Mouse (Mus musculus) mesoderm, embryonic 11.5 days (tissue): ENCODE results near the gene Sco2.

ENCODE experiments used
- DNase-seq: peaks from one replicate; pipeline ENCODE4 v3.0.0-alpha.2; 2012; ENCODE audit warnings: low read depth, low spot score

The Sco2 gene

DNA sequence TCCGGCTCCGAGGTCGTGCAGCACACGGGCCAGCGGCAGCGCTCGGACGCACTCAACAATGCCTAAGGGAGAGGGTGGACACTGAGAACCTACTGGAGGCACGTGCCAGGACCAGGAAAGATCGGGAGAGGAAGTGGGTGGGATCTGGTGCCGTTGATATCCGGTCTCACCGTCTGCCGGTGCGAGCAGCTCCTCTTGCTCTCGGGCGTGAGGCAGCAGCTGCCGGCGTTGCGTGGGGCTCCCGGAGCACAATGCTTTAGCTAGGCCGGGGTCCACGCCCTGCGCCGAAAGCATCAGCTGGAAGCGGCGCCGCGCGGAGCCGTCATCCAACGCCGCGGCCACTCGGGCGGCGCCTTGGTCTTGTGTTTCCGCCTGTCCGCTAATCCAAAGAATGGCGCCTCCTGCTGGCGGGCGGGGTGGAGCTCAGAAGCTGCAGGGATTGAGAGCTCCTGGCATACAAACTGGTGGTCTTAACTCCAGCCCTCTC lies at the start of gene Sco2:
Gene Sco2, minus strand, starts transcription at position 85 of the 487 bp plus-strand sequence.
- peak; percentile 94 for DNase-seq

DNA sequence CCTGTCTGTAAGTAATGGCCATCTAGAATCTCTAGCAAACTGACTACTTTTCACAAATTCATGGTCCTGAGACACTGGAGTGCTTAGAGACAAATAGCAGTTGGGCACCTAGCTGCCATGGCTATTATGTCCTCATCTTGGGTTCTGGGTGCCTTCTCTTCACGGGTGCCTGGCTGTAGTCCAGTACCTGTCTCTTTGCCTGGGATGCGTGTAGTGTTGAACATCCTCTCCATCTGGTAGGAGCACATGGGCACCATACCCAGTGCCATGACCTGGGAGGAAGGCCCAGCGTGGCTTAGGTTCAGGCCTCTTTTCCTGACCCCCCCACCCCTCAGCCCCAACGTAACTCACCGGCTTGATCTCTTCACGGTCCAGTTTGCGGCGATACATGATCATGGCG lies 48.3 kb upstream of the Sco2 start:
- no peak for DNase-seq

DNA sequence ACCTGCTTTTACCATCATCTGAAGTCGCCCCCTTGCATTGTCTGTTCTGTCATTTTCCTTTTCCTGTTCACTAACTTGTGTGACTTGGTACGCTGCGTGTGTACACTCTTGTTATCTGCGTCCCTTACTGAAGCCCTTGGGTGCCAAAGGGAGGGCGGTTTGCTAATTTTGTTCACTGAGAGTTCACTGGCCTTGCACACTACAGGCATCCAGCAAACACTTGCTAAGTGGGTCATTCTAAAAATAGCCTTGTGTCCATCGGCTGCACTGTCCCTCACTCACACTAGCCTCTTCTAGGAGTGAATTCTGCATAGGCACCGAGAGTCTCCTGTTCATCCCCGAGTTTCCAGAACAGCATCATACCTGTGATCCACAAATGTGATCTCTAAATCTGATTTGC lies 41.6 kb upstream of the Sco2 start:
- no peak for DNase-seq

DNA sequence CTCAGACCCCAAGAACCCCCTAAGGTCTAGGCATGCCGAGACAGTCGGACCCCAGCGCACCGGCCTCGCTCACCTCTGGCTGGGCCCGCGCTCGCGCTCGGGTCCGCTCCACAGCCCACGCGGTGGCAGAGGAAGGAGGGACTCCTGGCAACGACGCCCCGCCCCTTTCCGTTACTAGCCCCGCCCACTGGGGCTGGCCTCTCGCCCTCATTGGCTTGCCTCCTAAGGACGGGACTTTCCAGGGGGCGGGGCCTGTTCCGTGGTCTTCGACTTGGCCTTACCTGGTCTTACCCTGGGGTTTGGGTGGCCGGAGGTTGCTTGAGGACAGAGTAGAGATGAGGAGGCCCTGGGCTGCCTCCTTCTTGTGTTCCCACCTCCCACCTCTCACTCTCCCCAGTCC lies 36.5 kb upstream of the Sco2 start, which contains the start of gene Syce3:
Gene Syce3, minus strand, starts transcription at position 386 of the 400 bp plus-strand sequence.
- DNase-seq, result no peak

DNA sequence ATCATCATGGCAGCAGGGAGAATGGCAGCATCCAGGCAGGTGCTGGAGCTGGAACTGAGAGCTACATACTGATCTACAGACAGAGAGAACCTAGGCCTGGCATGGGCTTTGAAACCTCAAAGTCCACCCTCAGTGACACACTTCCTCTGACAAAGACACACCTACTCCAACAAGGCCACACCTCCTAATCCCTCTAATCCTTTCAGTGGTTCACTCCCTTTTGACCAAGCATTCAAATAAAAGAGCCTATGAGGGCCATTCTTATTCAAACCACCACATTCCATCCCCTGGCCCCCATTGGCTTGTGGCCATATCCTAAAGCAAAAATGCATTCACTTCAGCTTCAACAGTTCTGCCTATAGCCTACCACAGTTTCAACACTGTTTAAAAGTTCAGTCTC lies 33.0 kb upstream of the Sco2 start:
- DNase-seq, result no peak

- no peak for DNase-seq
Observed at GRCm38 (mm10) chr15:89404831-89405623, 31.4 kb upstream of the Sco2 start.

GRCm38 (mm10) chr15:89402471-89402870 lies 28.8 kb upstream of the Sco2 start:
- no peak for DNase-seq

DNA sequence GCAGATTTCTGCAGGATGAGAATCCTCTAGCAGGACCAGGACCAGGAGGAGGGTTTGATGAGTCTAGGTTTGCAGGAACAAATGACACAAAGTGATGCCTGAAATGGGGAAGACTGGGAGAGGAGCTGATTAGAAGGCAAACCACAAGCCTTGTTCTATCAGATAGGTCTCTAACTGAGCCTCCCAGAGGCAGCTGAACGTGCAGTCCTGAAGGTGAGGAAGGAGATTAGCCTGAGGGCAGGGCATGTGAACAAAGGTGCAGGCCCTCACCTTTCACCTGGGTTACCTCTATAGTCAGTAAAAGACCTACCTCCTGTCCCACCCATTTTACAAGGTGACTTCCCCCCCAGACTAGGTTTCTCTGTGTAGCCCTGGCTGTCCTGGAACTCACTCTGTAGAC lies 26.1 kb upstream of the Sco2 start:
- DNase-seq, result no peak

DNA sequence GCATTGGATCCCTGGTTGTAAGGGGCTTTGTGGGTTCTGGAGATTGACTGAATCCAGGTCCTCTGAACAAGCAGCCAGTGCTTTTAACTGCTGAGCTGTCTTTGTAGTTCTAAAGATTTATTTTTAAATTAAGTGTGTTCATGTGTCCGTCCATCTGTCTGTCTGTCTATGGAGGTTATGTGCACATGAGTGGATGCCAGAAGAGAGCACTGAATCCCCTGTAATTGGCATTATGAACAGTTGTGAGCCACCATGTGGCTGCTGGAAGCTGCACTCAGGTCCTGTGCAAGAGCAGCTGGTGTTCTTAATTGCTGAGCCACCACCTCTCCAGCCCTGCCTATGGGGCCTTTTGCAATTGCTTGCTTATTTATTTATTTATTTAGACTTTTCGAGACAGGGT lies 24.5 kb upstream of the Sco2 start:
- DNase-seq, result no peak

DNA sequence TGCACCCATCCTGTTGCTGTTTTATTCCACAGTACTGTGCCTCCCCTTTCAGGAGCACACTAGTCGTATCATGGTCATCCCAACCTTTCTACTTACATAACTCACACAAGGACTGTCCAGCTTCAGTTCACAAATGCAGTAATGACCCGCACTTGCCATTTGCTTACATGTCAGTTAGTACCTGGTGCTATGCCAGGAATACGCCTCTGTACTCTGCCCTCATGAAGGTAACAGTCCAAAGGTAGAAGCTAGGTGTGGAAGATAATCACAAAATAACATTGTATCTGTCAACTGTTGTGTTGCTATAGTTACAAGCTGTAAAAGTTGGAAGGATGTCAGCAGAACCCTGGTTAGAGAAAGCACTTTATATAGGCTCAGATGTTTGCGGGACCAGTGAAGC lies 23.2 kb upstream of the Sco2 start:
- no peak for DNase-seq

DNA sequence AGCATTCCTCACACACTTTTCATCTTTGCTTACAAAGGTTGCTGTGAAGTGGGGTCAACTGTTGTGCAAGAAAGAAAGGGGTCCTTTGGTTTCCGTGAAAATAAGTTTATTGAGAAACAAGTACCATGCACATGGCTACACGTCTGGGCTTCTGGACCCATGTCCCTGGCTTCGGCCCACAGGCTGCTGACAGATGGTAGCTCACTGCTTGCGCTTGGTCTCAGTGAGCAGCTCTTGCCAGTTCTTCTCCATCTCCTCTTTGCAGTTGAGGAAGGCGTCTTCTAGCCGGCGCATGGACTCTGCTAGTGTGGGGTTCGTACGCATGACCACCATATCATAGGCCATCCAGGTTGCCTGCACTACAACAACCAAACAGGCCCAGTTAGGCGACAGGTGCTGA lies 16.4 kb upstream of the Sco2 start:
- no peak for DNase-seq

DNA sequence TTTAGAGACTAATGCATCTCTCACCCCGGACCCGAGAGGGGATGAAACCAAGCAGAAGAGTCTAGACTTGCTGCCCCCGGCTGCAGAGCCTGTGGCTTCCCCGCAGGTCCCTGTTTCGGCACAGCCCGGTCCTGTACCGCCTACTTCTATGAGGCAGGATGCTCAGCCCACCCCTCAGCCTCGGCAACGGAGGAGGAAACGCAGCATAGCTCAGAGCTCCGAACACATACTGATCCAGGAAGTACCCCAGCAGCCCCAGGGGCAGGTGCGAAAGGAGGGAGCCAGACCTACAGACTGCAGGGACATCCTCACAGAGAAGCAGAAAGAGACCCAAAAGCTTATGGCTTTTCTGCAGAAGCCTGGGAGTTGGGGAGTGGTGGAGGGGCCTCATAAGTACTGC lies 13.5 kb upstream of the Sco2 start:
- no peak for DNase-seq

- no peak for DNase-seq
Observed at GRCm38 (mm10) chr15:89384617-89385016, 11.0 kb upstream of the Sco2 start, which contains the start of gene Klhdc7b. Gene Klhdc7b (plus strand): TSS chr15:89384917.

DNA sequence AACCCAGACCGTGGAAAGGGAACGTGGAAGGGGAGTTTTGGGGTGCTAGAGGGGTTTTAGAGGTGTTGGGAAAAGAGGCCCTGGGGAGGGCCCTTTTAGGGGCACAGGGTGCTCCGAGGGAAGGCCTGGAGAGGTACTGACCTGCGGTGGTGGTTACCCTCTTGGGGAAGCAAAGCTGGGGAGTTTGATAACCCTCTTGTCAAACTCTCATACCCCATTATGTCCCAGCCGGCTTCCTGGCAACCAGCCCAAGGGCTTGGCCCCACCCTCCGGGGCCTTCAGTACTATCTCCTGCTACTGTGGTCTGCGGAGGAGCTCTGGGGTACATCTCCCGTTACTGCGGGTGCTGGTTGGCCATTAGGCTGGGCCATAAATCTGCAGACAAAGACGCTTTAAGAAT lies 5.8 kb upstream of the Sco2 start:
- DNase-seq, result no peak

GRCm38 (mm10) chr15:89378831-89379401 lies 5.3 kb upstream of the Sco2 start, which contains the start of gene Odf3b:
Gene Odf3b (minus strand): TSS chr15:89379282.
- DNase-seq, result no peak

- no peak for DNase-seq
Observed at GRCm38 (mm10) chr15:89377938-89378828, 4.5 kb upstream of the Sco2 start.

DNA sequence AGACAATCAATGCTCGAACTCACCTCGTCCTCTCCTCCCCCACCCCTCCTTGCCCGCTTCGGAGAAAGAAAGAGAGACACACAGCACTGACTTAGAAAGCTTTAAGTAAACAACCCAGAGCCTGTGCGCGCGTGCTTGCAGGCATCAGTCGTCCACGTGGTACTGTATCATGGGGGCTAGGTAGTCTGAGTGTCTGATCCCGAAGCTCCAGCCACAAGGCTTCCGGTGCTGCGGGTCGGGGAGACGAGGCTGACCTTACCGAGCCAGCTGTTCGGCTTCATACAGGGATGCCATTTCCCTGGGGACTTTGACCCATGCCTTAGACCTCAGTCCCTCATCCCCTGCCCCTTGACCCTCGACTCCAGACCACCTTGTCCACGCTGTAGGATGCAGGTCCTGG lies 3.7 kb upstream of the Sco2 start:
- no peak for DNase-seq

DNA sequence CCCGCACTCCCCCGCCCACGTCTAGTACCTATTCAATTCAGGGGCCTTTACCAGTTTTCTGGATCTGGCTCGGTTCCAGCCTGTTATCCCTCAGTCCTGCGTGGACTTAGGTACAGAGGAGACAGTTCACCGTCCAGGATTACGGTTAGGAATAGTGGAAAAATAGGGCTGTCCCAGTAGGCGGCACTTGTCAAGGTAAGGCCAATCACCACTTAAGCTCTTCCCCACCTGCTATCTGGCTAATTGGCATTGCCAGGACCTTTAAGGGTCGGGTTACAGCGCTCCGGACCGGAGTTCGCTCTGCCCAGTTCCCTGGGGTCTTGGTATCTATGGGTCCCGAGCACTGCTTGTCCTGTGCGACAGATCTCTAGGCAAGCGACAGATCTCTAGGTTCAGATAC lies 3.3 kb upstream of the Sco2 start, which contains the start of gene Tymp:
Gene Tymp, minus strand, starts transcription at position 83 of the 400 bp plus-strand sequence.
- DNase-seq, result no peak

DNA sequence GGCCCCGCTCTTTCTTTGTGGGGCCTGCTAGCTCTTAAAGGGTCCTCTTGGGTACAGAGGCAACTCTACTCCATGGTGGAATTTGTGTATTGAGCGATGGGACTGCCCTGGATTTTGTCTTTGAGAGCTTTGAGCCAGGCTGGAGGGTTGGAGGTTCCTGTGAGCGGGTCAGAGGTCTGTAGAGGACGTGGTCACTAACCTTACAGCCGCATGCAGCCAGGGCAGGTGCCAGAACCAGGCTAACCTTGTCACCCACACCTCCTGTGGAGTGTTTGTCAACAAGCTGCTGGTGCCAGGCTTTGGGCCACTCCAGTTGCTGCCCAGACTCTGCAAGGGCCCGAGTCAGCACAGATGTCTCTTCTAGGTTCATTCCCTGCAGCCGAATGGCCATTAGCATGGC lies 2.4 kb upstream of the Sco2 start:
- no peak for DNase-seq

DNA sequence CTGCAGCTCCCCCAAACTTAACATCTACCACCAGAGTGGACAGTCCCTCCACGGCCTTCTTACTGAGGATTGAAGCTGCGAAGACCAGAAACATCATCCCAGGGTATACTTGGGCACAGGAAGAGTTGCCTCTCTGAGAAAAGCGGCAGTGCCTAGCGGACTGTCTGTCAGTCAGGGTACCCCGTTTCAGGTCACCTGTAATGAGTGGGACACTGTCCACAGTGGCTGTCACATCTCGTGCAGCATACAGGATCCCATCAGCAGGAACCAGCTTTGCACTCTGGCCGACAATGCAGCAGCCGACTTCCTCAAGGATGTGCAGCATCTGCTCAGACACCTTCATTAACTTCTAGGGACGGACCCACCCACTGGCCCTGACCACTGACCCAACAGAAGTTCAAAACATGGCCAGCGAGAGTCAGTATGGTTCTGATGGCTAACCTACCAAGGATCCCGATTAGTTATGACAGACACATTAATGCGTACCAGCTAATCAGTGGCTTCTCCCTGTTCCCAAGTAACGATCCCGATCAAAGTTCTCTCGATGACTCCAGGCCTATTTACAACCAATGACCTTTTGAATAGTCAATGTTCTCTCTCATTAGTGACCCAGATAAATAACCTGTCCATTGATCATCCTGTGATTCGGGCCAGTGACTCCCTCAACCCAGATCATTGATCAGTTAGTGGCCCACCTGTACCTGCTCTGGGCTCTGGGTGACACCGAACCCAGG lies 1.3 kb upstream of the Sco2 start:
- DNase-seq, result no peak

DNA sequence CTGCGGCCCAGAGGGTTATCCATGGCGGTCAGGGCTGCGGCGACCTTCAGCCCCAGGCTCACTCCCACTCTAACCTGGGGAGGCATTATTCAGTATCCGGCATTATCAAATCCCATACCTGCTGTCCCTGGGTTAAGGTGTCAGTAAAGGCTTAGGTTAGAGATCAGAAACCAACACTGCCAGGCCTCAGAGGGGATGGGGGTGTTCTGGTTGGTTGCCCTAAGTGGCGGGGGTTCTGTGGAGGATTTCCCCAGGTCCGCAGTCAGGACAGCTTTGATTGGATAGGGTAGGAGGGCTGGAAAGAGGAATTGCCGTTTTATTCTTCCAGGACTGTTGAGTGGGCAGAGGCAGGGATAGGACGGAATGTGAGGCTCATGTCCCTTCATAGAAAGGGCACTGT lies 694 bp upstream of the Sco2 start:
- no peak for DNase-seq
